Mouse (Mus musculus): ENCODE data around the gene Olfr782.
"Not testable (repeated sequence)": the region's sequence is repeated elsewhere in the genome, so short reads cannot be mapped to it uniquely, and the experiment has no call there.

The Olfr782 gene

DNA sequence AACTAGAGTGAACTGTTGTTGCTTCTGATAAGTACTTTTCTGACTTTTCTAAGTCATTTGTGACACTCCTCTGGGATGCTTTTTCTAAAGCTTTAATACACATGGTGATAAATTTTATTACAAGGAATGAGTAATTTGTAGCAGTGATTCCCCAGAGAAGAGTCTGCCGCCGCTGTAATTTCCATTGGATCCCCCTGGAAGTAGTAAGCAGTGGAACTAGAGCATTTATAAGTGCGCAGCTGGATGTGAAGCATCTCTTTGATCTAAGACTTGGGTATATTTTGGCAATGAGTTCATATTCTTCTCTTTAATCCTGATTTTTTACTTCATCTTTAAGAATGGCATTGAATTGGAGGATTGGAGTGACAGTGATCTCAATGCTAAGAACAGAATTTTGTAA lies at the start of gene Olfr782:
TSS of gene Olfr782 (plus strand) at position 301 of the 400 bp plus-strand sequence.
- DNase-seq (ENCODE audit: low read depth, low spot score) = no peak
- H3K36me3 ChIP-seq (ENCODE audit: control insufficient read depth, insufficient read depth, low read length, poor library complexity, severe bottlenecking) = no peaks in the 10 kb centered on the region
- no peaks in the 10 kb centered on the region for H3K27me3 ChIP-seq (ENCODE audit: control insufficient read depth, insufficient read depth, low read length, poor library complexity, severe bottlenecking)

GRCm38 (mm10) chr10:129312973-129313372 lies 35.7 kb upstream of the Olfr782 start:
- not testable (repeated sequence) for H3K36me3 ChIP-seq (ENCODE audit: control insufficient read depth, insufficient read depth, low read length, poor library complexity, severe bottlenecking); H3K27me3 ChIP-seq (ENCODE audit: control insufficient read depth, insufficient read depth, low read length, poor library complexity, severe bottlenecking); DNase-seq (ENCODE audit: low read depth, low spot score)

- not testable (repeated sequence) for H3K27me3 ChIP-seq (ENCODE audit: control insufficient read depth, insufficient read depth, low read length, poor library complexity, severe bottlenecking); DNase-seq (ENCODE audit: low read depth, low spot score); H3K36me3 ChIP-seq (ENCODE audit: control insufficient read depth, insufficient read depth, low read length, poor library complexity, severe bottlenecking)
Observed at GRCm38 (mm10) chr10:129313521-129313920, 35.1 kb upstream of the Olfr782 start.

GRCm38 (mm10) chr10:129317817-129318216 lies 30.8 kb upstream of the Olfr782 start, which contains the start of gene Olfr780:
Olfr780 (plus strand) TSS chr10:129318117.
- Histone ChIP-seq H3K27me3 (ENCODE audit: control insufficient read depth, insufficient read depth, low read length, poor library complexity, severe bottlenecking) (no peaks in the 10 kb centered on the region), H3K36me3 (ENCODE audit: control insufficient read depth, insufficient read depth, low read length, poor library complexity, severe bottlenecking) (no peaks in the 10 kb centered on the region)
- DNase-seq (ENCODE audit: low read depth, low spot score) = no peak

DNA sequence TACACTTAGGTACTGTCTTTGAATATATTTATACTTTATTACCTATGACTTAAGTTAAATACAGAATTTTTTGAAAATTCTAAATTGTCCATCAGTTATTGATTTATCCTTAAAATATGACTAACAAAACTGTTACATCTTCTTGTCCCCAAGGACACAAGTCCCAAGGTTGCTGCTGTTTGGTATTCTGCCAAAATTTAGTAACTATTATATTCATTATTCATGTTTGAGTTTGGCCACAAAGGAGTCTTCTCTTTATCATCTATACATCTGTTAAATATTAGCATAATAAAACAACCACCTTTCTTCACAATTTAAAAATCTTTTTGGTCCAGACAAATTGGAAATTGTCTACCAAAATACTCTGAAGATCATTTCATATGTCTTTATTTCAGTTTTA lies 20.1 kb upstream of the Olfr782 start, which contains the start of gene Olfr781:
TSS of gene Olfr781 (plus strand) at position 301 of the 400 bp plus-strand sequence.
- Histone ChIP-seq H3K27me3 (ENCODE audit: control insufficient read depth, insufficient read depth, low read length, poor library complexity, severe bottlenecking) (no peaks in the 10 kb centered on the region), H3K36me3 (ENCODE audit: control insufficient read depth, insufficient read depth, low read length, poor library complexity, severe bottlenecking) (no peaks in the 10 kb centered on the region)
- no peak for DNase-seq (ENCODE audit: low read depth, low spot score)

DNA sequence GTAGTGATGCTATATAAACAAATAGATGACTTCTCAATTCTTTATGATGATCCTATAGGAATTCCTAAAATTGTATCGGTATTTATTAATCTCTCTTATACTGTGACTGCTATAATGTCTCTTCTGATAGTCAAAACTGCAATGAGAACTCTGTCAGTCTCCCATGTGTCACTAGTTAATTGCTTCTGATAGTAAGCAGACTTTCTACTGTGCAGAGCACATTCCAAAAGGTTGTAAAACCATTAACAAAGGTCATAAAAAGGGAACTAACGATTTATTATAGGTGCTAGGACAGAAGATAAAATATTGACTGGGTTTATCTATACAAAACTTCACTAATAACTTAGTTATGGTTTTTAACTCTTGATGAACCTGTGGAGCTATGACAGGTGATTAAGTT lies 3.8 kb downstream of the Olfr782 start:
- H3K27me3 ChIP-seq (ENCODE audit: control insufficient read depth, insufficient read depth, low read length, poor library complexity, severe bottlenecking); H3K36me3 ChIP-seq (ENCODE audit: control insufficient read depth, insufficient read depth, low read length, poor library complexity, severe bottlenecking); DNase-seq (ENCODE audit: low read depth, low spot score): not testable (repeated sequence)

GRCm38 (mm10) chr10:129356496-129356895 lies 7.8 kb downstream of the Olfr782 start:
- not testable (repeated sequence) for H3K27me3 ChIP-seq (ENCODE audit: control insufficient read depth, insufficient read depth, low read length, poor library complexity, severe bottlenecking); DNase-seq (ENCODE audit: low read depth, low spot score); H3K36me3 ChIP-seq (ENCODE audit: control insufficient read depth, insufficient read depth, low read length, poor library complexity, severe bottlenecking)

DNA sequence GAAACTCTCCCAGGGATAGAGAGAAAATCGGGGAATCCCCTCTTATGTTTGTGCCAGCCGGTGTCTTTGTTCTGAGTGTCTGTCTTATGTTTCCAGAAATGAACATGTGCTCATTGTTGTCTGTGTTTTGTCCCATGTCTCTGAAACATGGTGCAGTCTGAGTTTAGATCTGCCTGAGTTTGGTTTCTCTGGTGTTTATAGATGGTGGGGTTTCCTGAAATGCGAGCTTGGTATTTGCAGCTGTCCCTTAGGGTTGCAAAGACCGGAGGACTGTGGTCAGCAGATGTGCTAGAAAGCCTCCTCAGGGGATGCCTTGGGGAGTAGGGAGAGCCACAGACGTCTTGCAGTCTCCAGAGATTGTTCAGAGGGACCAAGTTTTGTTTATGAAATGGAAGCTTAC lies 8.7 kb downstream of the Olfr782 start:
- no peaks in the 10 kb centered on the region for H3K27me3 ChIP-seq (ENCODE audit: control insufficient read depth, insufficient read depth, low read length, poor library complexity, severe bottlenecking)
- DNase-seq (ENCODE audit: low read depth, low spot score) = no peak
- H3K36me3 ChIP-seq (ENCODE audit: control insufficient read depth, insufficient read depth, low read length, poor library complexity, severe bottlenecking) = no peaks in the 10 kb centered on the region

GRCm38 (mm10) chr10:129374051-129374450 lies 25.4 kb downstream of the Olfr782 start:
- H3K27me3 ChIP-seq (ENCODE audit: control insufficient read depth, insufficient read depth, low read length, poor library complexity, severe bottlenecking); H3K36me3 ChIP-seq (ENCODE audit: control insufficient read depth, insufficient read depth, low read length, poor library complexity, severe bottlenecking); DNase-seq (ENCODE audit: low read depth, low spot score): not testable (repeated sequence)

DNA sequence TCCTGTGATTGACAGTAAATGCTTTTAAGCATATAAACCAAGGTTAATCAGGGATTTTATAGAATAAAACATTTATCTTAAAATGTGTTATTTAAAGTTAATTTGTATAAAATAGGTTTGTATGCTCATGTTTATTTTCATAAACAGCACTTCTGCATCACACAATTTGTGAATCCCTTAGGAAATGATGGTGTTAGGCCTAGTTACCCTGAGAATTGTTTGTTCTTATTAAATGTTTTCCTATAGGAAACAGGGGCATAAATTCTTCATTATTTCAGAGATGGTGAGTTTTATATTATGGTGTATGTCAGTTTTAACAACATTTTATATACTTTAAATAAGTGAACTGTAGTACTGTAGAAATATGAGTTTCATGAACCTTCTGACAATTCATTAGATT lies 35.1 kb downstream of the Olfr782 start, which contains the start of gene Olfr784:
TSS of gene Olfr784 (plus strand) at position 301 of the 400 bp plus-strand sequence.
- H3K36me3 ChIP-seq (ENCODE audit: control insufficient read depth, insufficient read depth, low read length, poor library complexity, severe bottlenecking) = no peaks in the 10 kb centered on the region
- DNase-seq (ENCODE audit: low read depth, low spot score) = no peak
- H3K27me3 ChIP-seq (ENCODE audit: control insufficient read depth, insufficient read depth, low read length, poor library complexity, severe bottlenecking) = no peaks in the 10 kb centered on the region; the same call in 1 of the 2 replicates

DNA sequence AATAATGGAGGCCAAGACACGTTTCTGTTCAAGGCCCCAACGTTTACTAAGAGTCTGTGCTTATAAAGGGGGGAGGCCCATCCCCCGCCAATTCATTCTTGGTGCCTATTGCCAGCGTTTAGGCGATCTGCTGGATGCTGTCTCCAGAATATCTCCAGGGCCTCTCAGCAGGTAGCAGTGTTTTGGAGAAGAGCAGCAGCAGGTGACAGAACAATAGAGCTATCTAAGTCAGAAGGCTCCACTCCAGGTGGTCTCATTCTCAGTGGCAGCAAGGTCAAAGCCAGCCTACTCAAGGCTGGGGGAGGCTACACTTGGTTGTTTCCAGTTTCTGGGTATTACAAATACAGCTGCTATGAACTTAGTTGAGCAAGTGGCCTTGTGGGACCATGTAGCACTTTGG lies 52.2 kb downstream of the Olfr782 start:
- DNase-seq (ENCODE audit: low read depth, low spot score) = no peak
- no peaks in the 10 kb centered on the region for H3K36me3 ChIP-seq (ENCODE audit: control insufficient read depth, insufficient read depth, low read length, poor library complexity, severe bottlenecking)
- no peaks in the 10 kb centered on the region for H3K27me3 ChIP-seq (ENCODE audit: control insufficient read depth, insufficient read depth, low read length, poor library complexity, severe bottlenecking)
